Mouse (Mus musculus): Measurements from ENCODE around the gene 1600002K03Rik. TPM values are rescaled to one million over a fixed set of nuclear protein-coding genes. Genes with fewer than 3 reads are reported as not detected.

The 1600002K03Rik gene
- polyA plus RNA-seq, 1 experiment: 7.6 TPM

GRCm38 (mm10) chr10:80131316-80131951 lies 41.3 kb upstream of the 1600002K03Rik start:
- Histone ChIP-seq H3K36me3 (ENCODE audit: control insufficient read depth, insufficient read depth, low read length, poor library complexity, severe bottlenecking) (peaks cover under 1% of the 10 kb centered on the region; the same call in 1 of the 2 replicates), H3K27ac (ENCODE audit: insufficient read depth, low read length) (no peak overlapping the region), H3K9ac (ENCODE audit: low read depth, poor library complexity, severe bottlenecking) (no peak overlapping the region), H3K4me1 (ENCODE audit: control insufficient read depth, insufficient read depth, low read length) (no peaks in the 10 kb centered on the region), H3K4me3 (ENCODE audit: low read depth, low read length) (peak overlapping the region; percentile 7; the same call in 1 of the 2 replicates), H3K27me3 (ENCODE audit: control insufficient read depth, insufficient read depth, low read length, poor library complexity, severe bottlenecking) (no peaks in the 10 kb centered on the region), H3K9me3 (replicated peaks; ENCODE audit: control insufficient read depth, insufficient read depth, low read length, poor library complexity, severe bottlenecking) (no peaks in the 10 kb centered on the region)
- TF ChIP-seq EP300 (IDR thresholded peaks at IDR 0.05; ENCODE audit: insufficient read depth, low read depth, low read length) (peak; percentile 41; the same call in 1 of the 2 replicates), POLR2A (IDR thresholded peaks at IDR 0.05; ENCODE audit: insufficient read depth, low read length) (peak; percentile 27), CTCF (IDR thresholded peaks at IDR 0.05; ENCODE audit: low read depth, low read length) (no peak)

GRCm38 (mm10) chr10:80131952-80132350 lies 40.8 kb upstream of the 1600002K03Rik start:
- no peak overlapping the region for H3K9ac ChIP-seq (ENCODE audit: low read depth, poor library complexity, severe bottlenecking)
- H3K36me3 ChIP-seq (ENCODE audit: control insufficient read depth, insufficient read depth, low read length, poor library complexity, severe bottlenecking): no peaks in the 10 kb centered on the region; the same call in 1 of the 2 replicates
- H3K4me3 ChIP-seq (ENCODE audit: low read depth, low read length): no peak overlapping the region; the same call in 1 of the 2 replicates
- H3K27me3 ChIP-seq (ENCODE audit: control insufficient read depth, insufficient read depth, low read length, poor library complexity, severe bottlenecking): no peaks in the 10 kb centered on the region
- no peak overlapping the region for H3K27ac ChIP-seq (ENCODE audit: insufficient read depth, low read length)
- TF ChIP-seq CTCF (IDR thresholded peaks at IDR 0.05; ENCODE audit: low read depth, low read length): no peak
- no peak for TF ChIP-seq EP300 (IDR thresholded peaks at IDR 0.05; ENCODE audit: insufficient read depth, low read depth, low read length)
- no peak for TF ChIP-seq POLR2A (IDR thresholded peaks at IDR 0.05; ENCODE audit: insufficient read depth, low read length)
- no peaks in the 10 kb centered on the region for H3K9me3 ChIP-seq (replicated peaks; ENCODE audit: control insufficient read depth, insufficient read depth, low read length, poor library complexity, severe bottlenecking)
- no peaks in the 10 kb centered on the region for H3K4me1 ChIP-seq (ENCODE audit: control insufficient read depth, insufficient read depth, low read length)

- Histone ChIP-seq H3K27me3 (ENCODE audit: control insufficient read depth, insufficient read depth, low read length, poor library complexity, severe bottlenecking) (no peaks in the 10 kb centered on the region), H3K4me3 (ENCODE audit: low read depth, low read length) (no peak overlapping the region), H3K4me1 (ENCODE audit: control insufficient read depth, insufficient read depth, low read length) (no peaks in the 10 kb centered on the region), H3K27ac (ENCODE audit: insufficient read depth, low read length) (no peak overlapping the region), H3K9me3 (replicated peaks; ENCODE audit: control insufficient read depth, insufficient read depth, low read length, poor library complexity, severe bottlenecking) (no peaks in the 10 kb centered on the region), H3K36me3 (ENCODE audit: control insufficient read depth, insufficient read depth, low read length, poor library complexity, severe bottlenecking) (no peaks in the 10 kb centered on the region), H3K9ac (ENCODE audit: low read depth, poor library complexity, severe bottlenecking) (no peak overlapping the region)
- no peak for TF ChIP-seq POLR2A (IDR thresholded peaks at IDR 0.05; ENCODE audit: insufficient read depth, low read length)
- no peak for TF ChIP-seq EP300 (IDR thresholded peaks at IDR 0.05; ENCODE audit: insufficient read depth, low read depth, low read length)
- no peak for TF ChIP-seq CTCF (IDR thresholded peaks at IDR 0.05; ENCODE audit: low read depth, low read length)
Measured at GRCm38 (mm10) chr10:80133226-80133849, 39.4 kb upstream of the 1600002K03Rik start.

- Histone ChIP-seq H3K4me1 (ENCODE audit: control insufficient read depth, insufficient read depth, low read length) (no peaks in the 10 kb centered on the region), H3K4me3 (ENCODE audit: low read depth, low read length) (no peak overlapping the region), H3K36me3 (ENCODE audit: control insufficient read depth, insufficient read depth, low read length, poor library complexity, severe bottlenecking) (no peaks in the 10 kb centered on the region), H3K27me3 (ENCODE audit: control insufficient read depth, insufficient read depth, low read length, poor library complexity, severe bottlenecking) (no peaks in the 10 kb centered on the region), H3K9ac (ENCODE audit: low read depth, poor library complexity, severe bottlenecking) (no peak overlapping the region), H3K9me3 (replicated peaks; ENCODE audit: control insufficient read depth, insufficient read depth, low read length, poor library complexity, severe bottlenecking) (no peaks in the 10 kb centered on the region), H3K27ac (ENCODE audit: insufficient read depth, low read length) (no peak overlapping the region)
- no peak for TF ChIP-seq EP300 (IDR thresholded peaks at IDR 0.05; ENCODE audit: insufficient read depth, low read depth, low read length)
- TF ChIP-seq POLR2A (IDR thresholded peaks at IDR 0.05; ENCODE audit: insufficient read depth, low read length): no peak
- no peak for TF ChIP-seq CTCF (IDR thresholded peaks at IDR 0.05; ENCODE audit: low read depth, low read length)
Measured at GRCm38 (mm10) chr10:80134421-80134820, 38.3 kb upstream of the 1600002K03Rik start.

GRCm38 (mm10) chr10:80135161-80135560 lies 37.6 kb upstream of the 1600002K03Rik start:
- no peaks in the 10 kb centered on the region for H3K36me3 ChIP-seq (ENCODE audit: control insufficient read depth, insufficient read depth, low read length, poor library complexity, severe bottlenecking)
- H3K27ac ChIP-seq (ENCODE audit: insufficient read depth, low read length): no peak overlapping the region
- no peaks in the 10 kb centered on the region for H3K9me3 ChIP-seq (replicated peaks; ENCODE audit: control insufficient read depth, insufficient read depth, low read length, poor library complexity, severe bottlenecking)
- H3K27me3 ChIP-seq (ENCODE audit: control insufficient read depth, insufficient read depth, low read length, poor library complexity, severe bottlenecking): no peaks in the 10 kb centered on the region
- H3K4me1 ChIP-seq (ENCODE audit: control insufficient read depth, insufficient read depth, low read length): no peaks in the 10 kb centered on the region
- TF ChIP-seq POLR2A (IDR thresholded peaks at IDR 0.05; ENCODE audit: insufficient read depth, low read length) (no peak), EP300 (IDR thresholded peaks at IDR 0.05; ENCODE audit: insufficient read depth, low read depth, low read length) (no peak), CTCF (IDR thresholded peaks at IDR 0.05; ENCODE audit: low read depth, low read length) (no peak)
- H3K4me3 ChIP-seq (ENCODE audit: low read depth, low read length): no peak overlapping the region
- no peak overlapping the region for H3K9ac ChIP-seq (ENCODE audit: low read depth, poor library complexity, severe bottlenecking)

- H3K4me1 ChIP-seq (ENCODE audit: control insufficient read depth, insufficient read depth, low read length): no peaks in the 10 kb centered on the region
- H3K27me3 ChIP-seq (ENCODE audit: control insufficient read depth, insufficient read depth, low read length, poor library complexity, severe bottlenecking): no peaks in the 10 kb centered on the region
- no peaks in the 10 kb centered on the region for H3K9me3 ChIP-seq (replicated peaks; ENCODE audit: control insufficient read depth, insufficient read depth, low read length, poor library complexity, severe bottlenecking)
- no peak overlapping the region for H3K9ac ChIP-seq (ENCODE audit: low read depth, poor library complexity, severe bottlenecking)
- H3K27ac ChIP-seq (ENCODE audit: insufficient read depth, low read length): no peak overlapping the region
- no peak for TF ChIP-seq EP300 (IDR thresholded peaks at IDR 0.05; ENCODE audit: insufficient read depth, low read depth, low read length)
- no peak for TF ChIP-seq POLR2A (IDR thresholded peaks at IDR 0.05; ENCODE audit: insufficient read depth, low read length)
- no peak for TF ChIP-seq CTCF (IDR thresholded peaks at IDR 0.05; ENCODE audit: low read depth, low read length)
- no peaks in the 10 kb centered on the region for H3K36me3 ChIP-seq (ENCODE audit: control insufficient read depth, insufficient read depth, low read length, poor library complexity, severe bottlenecking)
- H3K4me3 ChIP-seq (ENCODE audit: low read depth, low read length): no peak overlapping the region
Measured at GRCm38 (mm10) chr10:80135641-80136040, 37.1 kb upstream of the 1600002K03Rik start.

Measured in ES-Bruce4 (cell line).